Mouse (Mus musculus): ENCODE results near the gene Kdm2b. TPM values are rescaled to one million over a fixed set of nuclear protein-coding genes. Genes with fewer than 3 reads are reported as not detected.
A peak's percentile ranks its signal among the peaks of the same experiment; 100 is the strongest.

Kdm2b gene
- polyA plus RNA-seq, 1 experiment from 2014 or later, result 23.6 TPM

DNA sequence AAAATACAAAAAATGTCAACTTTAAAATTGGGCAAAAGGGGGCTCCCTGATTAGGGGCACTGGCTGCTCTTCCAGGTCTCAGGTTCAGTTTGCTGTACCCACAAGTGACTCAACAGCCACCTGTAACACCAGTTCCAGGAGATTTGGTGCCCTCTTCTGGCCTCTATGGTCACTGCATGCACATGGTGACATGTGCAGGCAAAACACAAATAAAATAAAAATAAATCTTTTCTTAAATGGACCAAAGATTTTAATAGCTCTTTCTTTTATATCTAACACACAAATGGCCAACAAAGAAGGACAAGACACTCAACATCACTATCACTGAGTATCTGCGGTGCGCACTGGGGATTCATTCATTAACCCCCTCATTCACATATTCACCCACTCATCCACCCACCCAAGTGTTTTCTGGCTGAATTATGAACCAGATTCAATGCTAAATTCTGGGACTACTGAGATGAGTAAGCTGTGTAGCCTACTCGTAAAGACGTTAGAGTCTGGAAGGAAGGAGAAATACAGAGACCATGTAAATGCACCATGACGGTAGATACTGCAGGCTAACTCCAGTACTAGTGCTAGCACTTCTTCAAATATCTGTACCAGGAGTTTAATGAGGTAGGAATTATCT, 95.5 kb downstream of the Kdm2b start:
- WGBS (ENCODE audit: missing documents), result 83% methylated on average over 5 of the region's 5 CpGs
- H3K27ac ChIP-seq, result peak overlapping the region; percentile 90
- no peaks in the 10 kb centered on the region for H3K36me3 ChIP-seq (ENCODE audit: inconsistent target)
- no peak overlapping the region for H3K4me3 ChIP-seq (ENCODE audit: inconsistent target)
- peaks cover 87% of the 10 kb centered on the region for H3K79me2 ChIP-seq (ENCODE audit: inconsistent target)

DNA sequence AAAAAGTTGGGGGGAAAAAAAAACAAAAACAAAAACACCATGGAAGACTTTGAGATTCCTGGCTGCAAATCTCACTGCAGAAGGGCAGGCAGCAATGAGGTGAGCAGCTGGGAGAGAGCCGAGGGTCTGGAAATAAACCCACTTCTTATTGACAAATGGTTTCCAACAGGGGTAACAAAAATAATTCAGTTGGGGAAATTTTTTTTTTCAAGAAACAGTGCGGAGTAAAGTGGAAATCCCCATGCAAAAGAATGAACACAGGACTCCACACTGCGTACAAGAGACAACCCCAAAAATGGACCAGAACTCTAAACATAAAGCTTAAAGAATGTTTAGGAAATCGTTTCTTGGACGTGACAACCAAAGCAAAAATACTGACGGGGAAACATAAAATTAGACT, 96.4 kb downstream of the Kdm2b start:
- no peaks in the 10 kb centered on the region for H3K36me3 ChIP-seq (ENCODE audit: inconsistent target)

DNA sequence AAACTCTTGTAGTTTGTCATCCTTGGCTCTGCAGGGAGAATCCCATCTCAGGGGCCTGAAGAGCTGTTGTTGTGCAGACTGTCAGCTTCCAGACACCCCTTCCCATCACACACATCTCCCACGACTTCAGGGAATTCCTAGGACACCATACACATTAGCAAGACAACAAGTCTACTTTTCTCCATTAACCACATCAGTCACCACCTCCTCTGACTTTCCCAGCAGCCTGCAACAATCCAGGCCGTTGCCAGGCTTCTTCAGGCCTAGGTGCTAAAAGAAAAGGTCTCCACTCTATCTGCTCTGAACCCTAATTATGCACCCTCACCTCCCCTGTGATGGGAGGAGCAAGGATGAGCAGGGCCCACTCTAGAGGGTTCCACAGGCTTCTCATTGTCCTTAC, 99.2 kb downstream of the Kdm2b start:
- WGBS (ENCODE audit: missing documents), result 95% methylated on average over 2 of the region's 2 CpGs
- no peak overlapping the region for H3K27ac ChIP-seq
- no peak overlapping the region for H3K4me3 ChIP-seq (ENCODE audit: inconsistent target)
- H3K36me3 ChIP-seq (ENCODE audit: inconsistent target), result no peaks in the 10 kb centered on the region; the same call in 1 of the 2 replicates
- H3K79me2 ChIP-seq (ENCODE audit: inconsistent target), result peaks cover 87% of the 10 kb centered on the region

More for the DNA sequence above, 96.4 kb downstream of the Kdm2b start:
- Histone ChIP-seq H3K4me3 (ENCODE audit: inconsistent target) (no peak overlapping the region), H3K27ac (no peak overlapping the region), H3K79me2 (ENCODE audit: inconsistent target) (peaks cover 88% of the 10 kb centered on the region)
- WGBS (ENCODE audit: missing documents), result 60% methylated on average over 6 of the region's 6 CpGs

DNA sequence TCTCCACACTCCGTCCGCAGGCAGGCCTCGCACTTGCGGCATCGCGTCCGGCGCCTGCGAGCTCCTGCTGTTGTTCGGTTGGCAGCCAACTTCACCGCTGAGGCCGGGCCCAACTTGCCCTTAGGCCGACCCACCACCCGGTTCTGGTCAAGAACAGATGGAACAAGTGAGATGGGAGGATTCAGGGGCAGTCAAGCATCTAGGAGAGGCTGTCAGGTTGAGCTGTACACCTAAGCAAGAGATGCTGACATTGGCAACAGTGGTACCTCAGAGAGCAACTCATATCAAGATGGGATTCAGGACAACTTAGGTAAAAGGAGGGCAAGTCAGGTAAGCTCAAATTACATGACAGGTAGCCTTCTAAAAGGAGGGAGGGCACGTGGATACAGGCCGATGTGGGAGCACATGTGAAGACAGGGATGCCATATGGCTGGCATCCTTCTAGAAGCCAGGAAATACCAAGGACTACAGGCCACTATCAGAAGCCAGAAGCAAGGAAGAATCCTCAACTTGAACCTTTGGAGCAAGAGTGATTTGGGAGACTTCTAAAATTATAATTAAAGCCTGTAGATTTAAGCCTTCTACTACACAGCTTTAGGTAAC, 100.9 kb downstream of the Kdm2b start:
- Histone ChIP-seq H3K4me3 (ENCODE audit: inconsistent target) (no peak overlapping the region), H3K79me2 (ENCODE audit: inconsistent target) (peaks cover 94% of the 10 kb centered on the region), H3K27ac (no peak overlapping the region), H3K36me3 (ENCODE audit: inconsistent target) (no peaks in the 10 kb centered on the region; the same call in 1 of the 2 replicates)
- 96% methylated on average over 16 of the region's 16 CpGs for WGBS (ENCODE audit: missing documents)

DNA sequence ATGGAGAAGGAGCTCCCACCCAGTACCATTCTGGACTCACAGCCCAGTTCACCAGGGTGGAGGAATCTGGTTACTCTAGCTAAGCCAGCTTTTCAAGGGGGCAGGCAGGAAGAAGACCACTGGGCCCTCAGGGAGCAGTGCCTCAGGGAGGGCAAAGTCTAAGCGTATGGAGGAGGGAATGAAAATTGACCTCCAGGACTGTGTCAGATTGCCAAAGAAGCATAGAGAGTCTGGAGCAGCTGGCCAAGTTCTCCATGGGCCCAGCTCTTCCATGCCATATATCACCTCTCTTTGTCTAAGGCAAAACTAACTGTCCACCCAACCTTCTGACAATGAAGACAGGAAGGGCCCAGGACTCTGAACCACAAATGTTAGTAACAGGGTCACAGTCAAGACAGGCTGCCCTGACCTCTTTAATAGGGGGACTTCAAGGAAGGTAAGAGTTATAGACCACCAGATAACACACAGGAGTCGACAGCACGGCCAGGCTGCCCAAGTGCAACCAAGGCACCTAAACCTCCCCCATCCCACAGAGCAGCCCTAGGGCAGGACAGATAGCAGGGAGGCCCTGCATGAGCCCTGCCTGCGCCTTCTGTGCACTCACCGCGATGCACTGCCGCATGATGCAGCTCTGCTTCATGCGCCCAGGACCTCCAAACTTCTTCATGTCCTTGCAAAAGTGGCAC, 101.6 kb downstream of the Kdm2b start:
- H3K4me3 ChIP-seq (ENCODE audit: inconsistent target), result no peak overlapping the region
- WGBS (ENCODE audit: missing documents), result 97% methylated on average over 8 of the region's 8 CpGs
- H3K27ac ChIP-seq, result no peak overlapping the region
- no peaks in the 10 kb centered on the region; the same call in 1 of the 2 replicates for H3K36me3 ChIP-seq (ENCODE audit: inconsistent target)
- H3K79me2 ChIP-seq (ENCODE audit: inconsistent target), result peaks cover 94% of the 10 kb centered on the region

DNA sequence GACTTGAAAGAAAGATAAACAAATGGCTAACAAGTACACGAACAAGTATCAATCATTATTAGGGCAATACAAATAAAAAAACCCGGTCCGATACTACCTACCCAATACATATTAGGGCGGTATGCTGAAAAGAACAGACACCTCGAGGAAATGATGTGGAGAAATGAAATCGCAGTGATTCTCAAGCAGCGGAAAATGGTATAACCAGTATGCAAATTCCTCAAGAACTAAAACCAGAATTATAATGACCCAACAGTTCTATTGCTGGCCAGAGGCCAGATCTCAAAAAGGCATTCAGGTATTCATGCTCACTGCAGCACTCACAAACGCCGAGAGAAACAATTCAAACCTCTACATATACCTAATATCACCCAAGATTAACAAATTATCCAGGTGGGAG, 102.6 kb downstream of the Kdm2b start:
- peaks cover 90% of the 10 kb centered on the region for H3K79me2 ChIP-seq (ENCODE audit: inconsistent target)
- no peak overlapping the region for H3K27ac ChIP-seq
- peaks cover 10% of the 10 kb centered on the region for H3K36me3 ChIP-seq (ENCODE audit: inconsistent target)
- WGBS (ENCODE audit: missing documents), result 86% methylated on average over 9 of the region's 9 CpGs
- no peak overlapping the region for H3K4me3 ChIP-seq (ENCODE audit: inconsistent target)

DNA sequence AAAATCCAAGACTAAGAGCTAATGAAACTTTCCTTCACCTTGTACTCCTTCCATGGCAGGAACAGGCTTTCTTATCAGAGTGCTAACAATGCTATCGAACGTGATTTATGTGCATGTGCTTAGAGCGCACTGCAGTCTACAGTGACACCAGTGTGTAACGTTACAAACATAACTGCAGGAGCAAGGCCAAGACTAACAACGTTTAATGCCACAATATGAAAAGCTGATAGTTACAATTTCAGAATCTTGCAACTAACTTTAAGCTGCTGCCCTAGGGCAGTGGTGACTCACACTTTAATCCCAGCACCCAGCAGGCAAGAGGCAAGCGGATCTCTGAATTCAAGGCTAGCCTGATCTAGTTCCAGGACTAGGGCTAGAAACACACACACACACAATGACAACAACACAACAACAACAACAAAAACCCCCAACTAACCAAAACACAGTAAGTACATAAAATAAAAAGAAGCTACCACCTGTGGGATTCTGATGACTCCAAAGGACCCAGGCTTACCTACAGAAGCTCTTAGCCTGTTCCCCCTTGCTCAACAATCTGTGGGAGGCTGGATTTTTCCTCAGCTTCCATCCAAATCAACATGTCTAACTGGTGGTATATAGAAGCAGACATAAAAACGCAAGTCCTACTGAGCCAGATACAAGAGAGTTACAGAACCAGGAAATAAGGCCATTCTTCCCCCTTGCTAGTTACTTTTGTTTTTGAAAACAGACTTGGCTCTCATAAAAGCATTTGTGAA, 104.9 kb downstream of the Kdm2b start:
- peaks cover 25% of the 10 kb centered on the region for H3K36me3 ChIP-seq (ENCODE audit: inconsistent target)
- whole genome bisulfite sequencing (ENCODE audit: missing documents), result 66% methylated on average over 7 of the region's 7 CpGs
- peaks cover 67% of the 10 kb centered on the region for H3K79me2 ChIP-seq (ENCODE audit: inconsistent target)
- no peak overlapping the region for H3K27ac ChIP-seq
- no peak overlapping the region for H3K4me3 ChIP-seq (ENCODE audit: inconsistent target)

DNA sequence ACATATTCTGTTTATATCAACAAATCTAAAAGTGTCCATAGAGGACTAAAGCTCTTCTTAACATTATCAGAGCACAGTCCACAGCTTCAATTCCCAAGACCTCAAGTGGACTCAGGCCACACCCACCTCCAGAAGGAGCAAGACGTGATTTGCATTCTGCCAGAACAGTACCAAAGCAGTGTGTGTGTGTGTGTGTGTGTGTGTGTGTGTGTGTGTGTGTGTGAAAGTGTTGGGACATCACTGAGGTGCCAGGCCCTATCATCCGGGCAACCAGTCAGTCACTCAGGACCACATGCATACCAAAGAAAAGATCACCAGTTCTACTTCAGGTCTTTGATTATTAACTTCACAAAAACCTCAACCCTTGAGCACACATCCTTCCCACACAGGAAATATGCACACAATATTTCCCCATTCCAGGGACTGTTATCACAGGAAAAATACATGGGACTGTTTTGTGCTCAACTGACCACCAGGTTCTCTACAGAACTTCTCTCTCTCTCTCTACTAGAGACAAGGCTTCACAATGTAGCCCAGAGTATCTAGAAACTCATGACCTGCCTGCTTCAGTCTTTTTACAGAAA, 105.9 kb downstream of the Kdm2b start:
- Histone ChIP-seq H3K4me3 (ENCODE audit: inconsistent target) (no peak overlapping the region), H3K27ac (no peak overlapping the region), H3K79me2 (ENCODE audit: inconsistent target) (peaks cover 57% of the 10 kb centered on the region), H3K36me3 (ENCODE audit: inconsistent target) (peaks cover 34% of the 10 kb centered on the region)
- WGBS (ENCODE audit: missing documents), result 72% methylated on average over 2 of the region's 2 CpGs

DNA sequence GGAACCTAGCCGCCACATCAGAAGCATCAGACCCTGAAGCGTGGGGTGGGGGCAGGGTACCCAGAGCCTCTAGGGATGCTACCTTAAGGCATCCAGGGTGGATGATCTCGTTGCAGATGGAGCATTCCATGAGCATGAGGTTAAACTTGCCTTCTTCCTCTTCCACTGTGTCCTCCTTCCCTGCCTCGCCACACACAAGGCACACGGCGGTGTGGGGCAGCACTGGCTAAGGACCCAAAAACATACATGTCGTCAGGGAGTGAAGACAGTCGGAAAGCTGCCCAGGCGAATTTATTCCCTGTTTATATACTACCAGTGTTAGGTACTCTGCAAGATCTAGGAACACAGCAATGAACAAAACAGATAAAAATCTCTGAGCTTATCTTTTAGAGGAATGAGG, 106.4 kb downstream of the Kdm2b start:
- peaks cover 52% of the 10 kb centered on the region for H3K79me2 ChIP-seq (ENCODE audit: inconsistent target)
- no peak overlapping the region for H3K27ac ChIP-seq
- H3K36me3 ChIP-seq (ENCODE audit: inconsistent target), result peaks cover 36% of the 10 kb centered on the region
- no peak overlapping the region for H3K4me3 ChIP-seq (ENCODE audit: inconsistent target)
- WGBS (ENCODE audit: missing documents), result 92% methylated on average over 9 of the region's 9 CpGs

DNA sequence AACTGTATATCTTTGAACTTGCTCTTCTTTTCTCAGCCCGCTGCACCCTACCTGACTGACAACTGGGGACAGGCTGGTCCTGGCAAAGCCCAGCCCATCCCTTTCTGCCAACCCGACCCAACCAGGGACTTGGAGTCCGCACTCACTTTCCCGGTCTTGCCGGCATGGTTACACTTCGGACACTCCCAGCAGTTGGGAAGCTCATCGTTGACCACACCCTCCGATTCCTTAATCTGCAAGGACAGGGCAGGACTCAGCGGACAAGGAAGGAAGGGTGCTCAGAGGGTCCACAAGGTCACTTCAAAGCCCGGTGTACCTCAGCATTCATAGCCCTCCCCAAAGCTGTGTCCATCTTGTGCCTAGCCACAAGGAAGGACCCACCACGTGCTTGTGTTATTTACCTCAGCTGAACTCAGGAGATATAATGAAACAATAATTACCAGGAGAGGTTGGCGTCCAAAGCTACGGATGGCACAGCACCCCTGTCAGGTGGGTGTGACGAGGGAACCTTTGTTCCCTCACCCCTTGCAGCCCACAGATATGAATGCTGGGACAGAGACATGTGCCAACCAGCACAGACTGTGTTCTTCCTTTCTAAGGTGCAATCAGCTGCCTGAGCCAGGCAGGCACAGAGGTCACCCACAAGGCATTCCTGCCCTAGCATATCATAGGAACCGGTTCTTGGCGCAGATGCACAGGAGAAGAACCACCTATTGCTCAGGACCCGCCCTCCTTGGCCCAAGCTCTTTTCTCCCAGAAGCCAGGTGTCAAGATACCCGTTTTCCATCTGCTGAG, 107.2 kb downstream of the Kdm2b start:
- H3K36me3 ChIP-seq (ENCODE audit: inconsistent target), result peaks cover 44% of the 10 kb centered on the region
- H3K27ac ChIP-seq, result no peak overlapping the region
- no peak overlapping the region for H3K4me3 ChIP-seq (ENCODE audit: inconsistent target)
- H3K79me2 ChIP-seq (ENCODE audit: inconsistent target), result peaks cover 44% of the 10 kb centered on the region
- WGBS (ENCODE audit: missing documents), result 96% methylated on average over 17 of the region's 18 CpGs

DNA sequence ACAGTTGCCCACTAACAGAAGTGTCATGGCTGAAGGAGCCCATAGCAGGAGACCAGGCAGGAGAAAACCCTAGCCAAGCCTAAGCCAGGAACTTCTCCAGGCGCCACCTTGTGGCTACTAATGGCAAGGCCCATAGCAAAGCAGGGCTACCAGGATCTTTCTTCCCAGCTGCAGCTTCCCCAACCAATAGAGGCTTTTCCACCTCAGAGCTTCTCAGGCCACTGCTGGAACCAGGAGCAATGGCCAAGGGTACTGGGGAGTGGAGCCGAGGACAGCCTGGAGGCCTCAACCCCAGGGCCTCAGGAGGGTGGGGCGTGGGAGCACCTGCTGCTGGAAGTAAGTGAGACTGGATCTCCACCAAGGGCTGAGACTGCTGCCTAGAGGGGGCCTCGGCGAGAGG, 108.3 kb downstream of the Kdm2b start:
- Histone ChIP-seq H3K79me2 (ENCODE audit: inconsistent target) (peaks cover 33% of the 10 kb centered on the region; the same call in 1 of the 2 replicates), H3K4me3 (ENCODE audit: inconsistent target) (no peak overlapping the region), H3K36me3 (ENCODE audit: inconsistent target) (peaks cover 55% of the 10 kb centered on the region), H3K27ac (no peak overlapping the region)
- WGBS (ENCODE audit: missing documents), result 62% methylated on average over 5 of the region's 5 CpGs

DNA sequence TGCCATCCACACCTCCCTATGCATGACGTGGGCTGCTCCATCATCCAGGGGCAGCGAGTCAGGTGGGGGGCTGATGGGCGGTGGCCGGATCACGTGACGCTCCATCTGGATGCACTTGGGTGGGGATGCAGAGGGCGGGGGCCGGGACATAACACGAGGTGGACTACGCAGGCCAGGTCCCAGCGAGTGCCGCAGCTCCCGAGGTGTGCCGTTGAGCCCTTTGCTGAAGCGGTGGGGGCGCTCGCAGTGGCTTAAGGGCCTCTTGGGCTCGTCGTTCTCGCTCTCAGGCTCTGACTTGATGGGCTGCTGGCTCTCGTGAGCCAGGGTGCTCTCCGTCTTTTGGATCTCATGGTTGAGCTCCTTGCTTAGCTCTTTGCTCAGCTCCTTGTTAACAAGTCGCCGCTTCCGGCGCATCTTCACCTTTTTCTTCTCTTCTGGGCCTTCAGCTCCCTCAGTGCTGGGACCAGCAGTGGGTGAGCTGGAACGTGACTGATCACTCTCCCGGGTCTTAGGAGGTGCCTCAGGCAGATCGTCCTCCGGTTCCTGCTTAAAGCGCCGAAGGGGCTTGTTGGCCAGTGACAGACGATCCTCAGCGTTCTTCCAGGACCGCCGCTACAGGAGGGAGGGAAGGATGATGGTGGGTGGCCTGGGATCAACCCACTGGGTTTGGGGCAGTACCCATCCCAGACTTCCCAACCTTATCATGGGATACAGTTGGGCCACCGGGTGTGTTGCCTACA, 109.2 kb downstream of the Kdm2b start:
- Histone ChIP-seq H3K79me2 (ENCODE audit: inconsistent target) (peaks cover 25% of the 10 kb centered on the region; the same call in 1 of the 2 replicates), H3K27ac (no peak overlapping the region), H3K4me3 (ENCODE audit: inconsistent target) (no peak overlapping the region), H3K36me3 (ENCODE audit: inconsistent target) (peaks cover 58% of the 10 kb centered on the region)
- WGBS (ENCODE audit: missing documents), result 98% methylated on average over 31 of the region's 37 CpGs

DNA sequence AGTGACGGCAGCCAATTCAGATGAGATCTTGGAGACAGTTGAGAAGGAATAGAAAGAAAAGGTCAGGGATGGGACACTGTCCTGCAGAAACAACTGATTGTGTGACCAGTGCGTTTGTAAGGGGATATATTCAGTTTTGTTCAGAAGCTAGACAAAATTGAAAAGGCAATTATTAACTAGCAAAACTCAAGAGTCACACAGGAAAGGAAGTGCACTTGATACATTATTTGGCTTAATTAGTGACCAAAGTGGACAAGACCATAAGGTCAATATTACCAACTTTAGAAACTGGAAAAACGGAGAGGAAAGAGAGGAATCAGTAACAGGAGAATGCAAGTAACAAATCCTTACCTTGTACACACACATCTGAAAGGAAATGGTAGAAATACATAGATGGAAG, 113.0 kb downstream of the Kdm2b start:
- Histone ChIP-seq H3K36me3 (ENCODE audit: inconsistent target) (peaks cover 66% of the 10 kb centered on the region), H3K4me3 (ENCODE audit: inconsistent target) (no peak overlapping the region), H3K27ac (no peak overlapping the region), H3K79me2 (ENCODE audit: inconsistent target) (no peaks in the 10 kb centered on the region)
- WGBS (ENCODE audit: missing documents), result 92% methylated on average over 3 of the region's 3 CpGs
